ENCODE assay signal across 16 mouse cellular contexts in the genomic region with DNA sequence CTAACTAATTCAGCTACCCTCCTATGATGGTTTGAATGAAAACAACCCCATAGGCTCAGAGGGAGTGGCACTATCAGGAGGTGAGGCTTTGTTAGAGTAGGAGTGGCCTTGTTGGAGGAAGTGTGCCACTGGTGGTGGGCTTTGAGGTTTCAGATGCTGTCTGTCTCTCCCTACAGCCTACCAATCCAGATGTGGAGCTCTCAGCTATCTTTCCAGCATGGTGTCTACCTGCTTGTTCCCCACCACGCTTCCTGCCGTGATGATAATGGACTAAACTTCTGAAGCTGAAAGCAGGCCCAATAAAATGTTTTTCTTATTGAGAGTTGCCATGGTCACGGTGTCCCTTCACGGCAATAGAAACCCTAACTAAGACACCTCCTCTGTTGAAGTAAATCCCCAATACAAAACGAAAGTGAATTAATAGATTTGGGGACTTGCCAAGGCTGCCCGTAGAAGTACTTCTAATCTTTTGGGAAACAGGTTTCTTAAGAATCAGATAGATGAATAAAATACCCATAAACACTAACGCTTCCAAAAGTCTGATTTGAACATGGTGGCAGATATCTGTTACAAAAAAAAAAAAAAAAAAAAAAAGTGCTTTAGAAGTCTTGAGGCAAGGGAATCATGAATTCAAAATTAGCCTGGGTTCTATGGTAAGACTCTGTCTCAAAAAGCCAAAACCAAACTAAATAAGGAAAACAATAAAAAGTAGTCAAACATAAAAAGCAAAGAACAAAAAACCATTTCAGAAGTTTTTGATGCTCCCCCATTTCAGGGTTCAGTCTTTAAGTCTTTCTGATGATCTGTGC.
DNase-seq lines count a peak whose midpoint lies in the region; ATAC-seq and TF ChIP-seq lines count a peak whose summit lies in the region.
"Had no signal": no experiment of that assay in that cellular context is flagged by ENCODE, and none has a peak within 500 bp of the region (broad histone marks: within the 10 kb centered on the region; RNA-seq: fewer than 3 reads in every experiment).

No protein-coding gene starts in this region.

- no peak for TF ChIP-seq CTCF in heart, adult 2 months (IDR thresholded peaks at IDR 0.05)

- no peak for DNase-seq in heart, adult 2 months
- peak; percentile 59 for DNase-seq in T-cell, adult 2 months (ENCODE audit: low spot score)
- peak; percentile 19 for DNase-seq in thymus, postnatal 25 days
- no peak for DNase-seq in layer of hippocampus, postnatal 10 days (ENCODE audit: low spot score in 2 of 2)
- DNase-seq: cerebellum, postnatal 14 days; gastrocnemius, postnatal 25 days; liver; lung, adult 2 months had no signal

- no peak overlapping the region for H3K9ac ChIP-seq in heart, embryonic 16.5 days (ENCODE audit: low read length)
- no peak overlapping the region for H3K9ac ChIP-seq in heart, adult 2 months (ENCODE audit: low read depth, low read length)
- H3K9ac ChIP-seq in kidney, embryonic 16.5 days (replicated peaks; ENCODE audit: low read length) = no peak overlapping the region
- H3K9ac ChIP-seq: heart, embryonic 13.5 days had no signal

- no peak overlapping the region for H3K4me3 ChIP-seq in heart, embryonic 16.5 days (ENCODE audit: low read length)
- H3K4me3 ChIP-seq in heart, adult 2 months = no peak overlapping the region
- no peak overlapping the region for H3K4me3 ChIP-seq in kidney, embryonic 16.5 days (ENCODE audit: low read length)
- H3K4me3 ChIP-seq: heart, embryonic 13.5 days; hindbrain, embryonic 10.5 days; myocyte had no signal

- intact Hi-C loops in heart, adult 2 months (cut with DNase I) = no loop called here

- WGBS in heart, embryonic 16.5 days = 84% methylated on average over 7 of the region's 7 CpGs
- WGBS in heart, adult 2 months = 82% methylated on average over 7 of the region's 7 CpGs
- 87% methylated on average over 7 of the region's 7 CpGs for WGBS in kidney, embryonic 16.5 days

- H3K9me3 ChIP-seq in heart, embryonic 16.5 days (replicated peaks; ENCODE audit: control insufficient read depth, low read length) = no peaks in the 10 kb centered on the region
- H3K9me3 ChIP-seq in kidney, embryonic 16.5 days (ENCODE audit: low read length) = no peaks in the 10 kb centered on the region
- H3K9me3 ChIP-seq: heart, embryonic 13.5 days; hindbrain, embryonic 10.5 days had no signal

- no peak for TF ChIP-seq POLR2A in heart, adult 2 months (IDR thresholded peaks at IDR 0.05; ENCODE audit: insufficient read depth, low read depth, low read length)

- TF ChIP-seq EP300 in heart, adult 2 months (IDR thresholded peaks at IDR 0.05; ENCODE audit: insufficient read depth, low read depth, low read length) = no peak

- ATAC-seq in heart, embryonic 16.5 days (replicated peaks; ENCODE audit: extremely low read depth, insufficient read depth, low FRiP score) = 0 out of 2 replicates have a peak, but pooled peaks have one; percentile 38
- ATAC-seq in megakaryocyte-erythroid progenitor cell, adult 5-6 weeks (replicated peaks; ENCODE audit: low FRiP score, low TSS enrichment, poor library complexity, severe bottlenecking) = 0 out of 2 replicates have a peak, but pooled peaks have one; percentile 20
- ATAC-seq in kidney, embryonic 16.5 days (ENCODE audit: low FRiP score, low TSS enrichment) = no peak
- no peak for ATAC-seq in frontal cortex, adult (ENCODE audit: low TSS enrichment)

- H3K36me3 ChIP-seq in heart, embryonic 16.5 days (ENCODE audit: control insufficient read depth, insufficient read depth) = no peaks in the 10 kb centered on the region
- H3K36me3 ChIP-seq in heart, adult 2 months (ENCODE audit: control insufficient read depth, insufficient read depth, low read length) = no peaks in the 10 kb centered on the region
- no peaks in the 10 kb centered on the region for H3K36me3 ChIP-seq in kidney, embryonic 16.5 days (ENCODE audit: insufficient read depth, low read length)
- H3K36me3 ChIP-seq: heart, embryonic 13.5 days; hindbrain, embryonic 10.5 days had no signal

- H3K27me3 ChIP-seq in heart, embryonic 16.5 days (ENCODE audit: control insufficient read depth, insufficient read depth, low read length) = no peaks in the 10 kb centered on the region
- H3K27me3 ChIP-seq in heart, adult 2 months (ENCODE audit: control insufficient read depth, insufficient read depth, low read length) = no peaks in the 10 kb centered on the region
- H3K27me3 ChIP-seq in kidney, embryonic 16.5 days (ENCODE audit: insufficient read depth, low read length) = no peaks in the 10 kb centered on the region
- H3K27me3 ChIP-seq: heart, embryonic 13.5 days had no signal

- H3K79me2 ChIP-seq in heart, adult 2 months (replicated peaks; ENCODE audit: control insufficient read depth, insufficient read depth, low read length) = no peaks in the 10 kb centered on the region

- H3K4me1 ChIP-seq in heart, embryonic 16.5 days (ENCODE audit: control insufficient read depth, insufficient read depth, low read length) = peaks cover 7% of the 10 kb centered on the region
- H3K4me1 ChIP-seq in heart, adult 2 months (ENCODE audit: control insufficient read depth, insufficient read depth, low read length) = no peaks in the 10 kb centered on the region
- H3K4me1 ChIP-seq in kidney, embryonic 16.5 days (ENCODE audit: insufficient read depth, low read length) = 0 out of 2 replicates have a peak, but pooled peaks cover 5% of the 10 kb centered on the region
- H3K4me1 ChIP-seq: hindbrain, embryonic 10.5 days had no signal

- no peak overlapping the region for H3K4me2 ChIP-seq in heart, embryonic 16.5 days (ENCODE audit: low read depth, low read length)
- no peak overlapping the region for H3K4me2 ChIP-seq in kidney, embryonic 16.5 days (replicated peaks; ENCODE audit: low read depth, low read length)
- H3K4me2 ChIP-seq: heart, embryonic 13.5 days had no signal

- H3K27ac ChIP-seq in heart, embryonic 16.5 days (ENCODE audit: low read length) = no peak overlapping the region
- no peak overlapping the region for H3K27ac ChIP-seq in heart, adult 2 months
- H3K27ac ChIP-seq in kidney, embryonic 16.5 days (ENCODE audit: low read length) = no peak overlapping the region
- H3K27ac ChIP-seq: heart, embryonic 13.5 days; hindbrain, embryonic 10.5 days; kidney, postnatal 0 days had no signal

Comparison
In these comparisons a context has a peak if more than half of its experiments do, and no peak if none do; other contexts are left out.
1. ATAC-seq: peak in heart, embryonic 16.5 days (single experiment) and megakaryocyte-erythroid progenitor cell, adult 5-6 weeks (single experiment); none in kidney, embryonic 16.5 days (single experiment) and frontal cortex, adult (single experiment).
2. DNase-seq: peak in T-cell, adult 2 months (single experiment) and thymus, postnatal 25 days (single experiment); none in heart, adult 2 months (0 of 2) and layer of hippocampus, postnatal 10 days (0 of 2).